Mouse (Mus musculus): ENCODE data around the gene Prr29. TPM values are rescaled to one million over a fixed set of nuclear protein-coding genes. Genes with fewer than 3 reads are reported as not detected.

Gene Prr29
- polyA plus RNA-seq (2015; fragmentation: Nextera tagmentation; extraction: Ambion mirVana) = 2.9 and 4.7 TPM in 2 replicates

DNA sequence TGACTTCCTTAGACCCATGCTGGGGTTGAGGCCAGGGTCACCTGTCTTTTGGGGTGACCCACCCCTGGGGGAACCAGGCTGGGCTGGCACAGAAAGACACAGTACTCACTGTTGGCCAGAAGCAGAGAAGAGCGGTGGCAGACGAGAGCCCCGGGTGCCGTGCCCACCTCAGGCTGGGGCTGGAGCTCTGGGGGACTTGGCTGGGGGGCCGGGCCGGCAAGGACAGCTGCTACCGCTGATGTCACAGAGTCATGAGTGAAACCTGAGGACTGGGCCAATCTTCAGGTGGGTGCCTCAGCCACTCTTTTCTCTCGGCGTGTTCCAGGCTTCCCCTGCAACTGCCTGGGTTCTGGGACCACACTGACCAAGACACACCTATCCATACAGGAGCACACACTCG is at the start of gene Prr29:
Prr29 (plus strand) TSS at position 107 of the 400 bp plus-strand sequence.
- ATAC-seq (ENCODE audit: insufficient number of reproducible peaks, low FRiP score, low TSS enrichment, low read depth) = no peak

DNA sequence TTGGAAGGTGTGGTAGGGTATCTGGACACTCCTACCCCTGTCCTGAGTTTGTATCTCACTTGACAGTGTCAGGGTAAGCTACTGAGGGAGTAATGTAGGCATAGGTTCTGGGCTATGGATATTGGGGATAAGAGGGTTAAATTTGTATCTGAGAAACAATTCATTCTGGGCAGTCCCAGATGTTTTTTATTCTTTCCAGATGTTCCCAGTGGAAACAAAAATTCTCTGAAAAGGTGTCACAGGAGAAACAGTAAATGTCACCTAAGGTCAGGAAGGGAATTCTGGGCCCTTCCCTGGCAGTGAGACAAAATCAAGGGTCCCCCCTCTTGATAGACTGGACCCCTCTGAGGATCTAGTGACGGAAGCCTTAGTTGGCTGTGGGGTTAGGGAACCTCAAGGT is 48.9 kb upstream of the Prr29 start:
- peaks cover 40% of the 10 kb centered on the region; the same call in 1 of the 2 replicates for H3K4me1 ChIP-seq
- H3K27me3 ChIP-seq = no peaks in the 10 kb centered on the region
- no peak overlapping the region for H3K4me3 ChIP-seq (replicated peaks)
- H3K4me2 ChIP-seq (replicated peaks) = no peak overlapping the region
- no peaks in the 10 kb centered on the region for H3K9me3 ChIP-seq (replicated peaks)
- 40% methylated on average over 1 of the region's 1 CpGs for WGBS
- H3K36me3 ChIP-seq = no peaks in the 10 kb centered on the region
- no peak overlapping the region for H3K9ac ChIP-seq
- H3K27ac ChIP-seq (replicated peaks) = no peak overlapping the region
- ATAC-seq (ENCODE audit: insufficient number of reproducible peaks, low FRiP score, low TSS enrichment, low read depth) = no peak

More for the DNA sequence above, at the start of gene Prr29:
- Histone ChIP-seq H3K4me3 (replicated peaks) (no peak within 1 kb of the TSS), H3K9me3 (replicated peaks) (no peaks in the 10 kb centered on the region), H3K9ac (no peak within 1 kb of the TSS), H3K4me1 (peaks cover 18% of the 10 kb centered on the region), H3K4me2 (replicated peaks) (peak within 1 kb of the TSS; percentile 27; the same call in 1 of the 2 replicates), H3K27ac (replicated peaks) (no peak within 1 kb of the TSS), H3K27me3 (no peaks in the 10 kb centered on the region), H3K36me3 (no peaks in the 10 kb centered on the region)
- 44% methylated on average over 10 of the region's 10 CpGs for WGBS

DNA sequence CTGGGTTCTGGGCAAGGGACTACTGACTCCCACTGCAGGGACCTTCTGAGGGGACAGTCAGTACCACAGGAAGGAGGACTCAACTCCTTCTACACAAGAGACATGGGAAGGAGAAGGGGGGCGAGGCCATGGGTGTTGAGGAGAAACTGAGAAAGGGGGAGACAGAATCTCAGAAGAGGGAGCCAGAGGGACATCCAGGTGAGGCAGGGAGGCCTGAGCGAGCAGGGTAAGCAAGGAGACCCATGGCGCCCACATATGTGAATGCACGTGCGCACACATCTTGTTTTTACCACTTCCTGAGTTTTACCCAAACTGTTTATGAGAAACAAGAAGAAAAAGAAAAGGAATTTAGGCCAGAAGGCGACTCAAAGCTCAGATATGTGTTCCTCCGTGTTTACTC is 47.5 kb upstream of the Prr29 start:
- H3K4me1 ChIP-seq = peaks cover 40% of the 10 kb centered on the region; the same call in 1 of the 2 replicates
- H3K4me3 ChIP-seq (replicated peaks) = no peak overlapping the region
- WGBS = 81% methylated on average over 7 of the region's 7 CpGs
- H3K27ac ChIP-seq (replicated peaks) = no peak overlapping the region
- ATAC-seq (ENCODE audit: insufficient number of reproducible peaks, low FRiP score, low TSS enrichment, low read depth) = no peak
- no peaks in the 10 kb centered on the region for H3K9me3 ChIP-seq (replicated peaks)
- no peak overlapping the region for H3K9ac ChIP-seq
- H3K4me2 ChIP-seq (replicated peaks) = no peak overlapping the region
- H3K36me3 ChIP-seq = no peaks in the 10 kb centered on the region
- no peaks in the 10 kb centered on the region for H3K27me3 ChIP-seq

DNA sequence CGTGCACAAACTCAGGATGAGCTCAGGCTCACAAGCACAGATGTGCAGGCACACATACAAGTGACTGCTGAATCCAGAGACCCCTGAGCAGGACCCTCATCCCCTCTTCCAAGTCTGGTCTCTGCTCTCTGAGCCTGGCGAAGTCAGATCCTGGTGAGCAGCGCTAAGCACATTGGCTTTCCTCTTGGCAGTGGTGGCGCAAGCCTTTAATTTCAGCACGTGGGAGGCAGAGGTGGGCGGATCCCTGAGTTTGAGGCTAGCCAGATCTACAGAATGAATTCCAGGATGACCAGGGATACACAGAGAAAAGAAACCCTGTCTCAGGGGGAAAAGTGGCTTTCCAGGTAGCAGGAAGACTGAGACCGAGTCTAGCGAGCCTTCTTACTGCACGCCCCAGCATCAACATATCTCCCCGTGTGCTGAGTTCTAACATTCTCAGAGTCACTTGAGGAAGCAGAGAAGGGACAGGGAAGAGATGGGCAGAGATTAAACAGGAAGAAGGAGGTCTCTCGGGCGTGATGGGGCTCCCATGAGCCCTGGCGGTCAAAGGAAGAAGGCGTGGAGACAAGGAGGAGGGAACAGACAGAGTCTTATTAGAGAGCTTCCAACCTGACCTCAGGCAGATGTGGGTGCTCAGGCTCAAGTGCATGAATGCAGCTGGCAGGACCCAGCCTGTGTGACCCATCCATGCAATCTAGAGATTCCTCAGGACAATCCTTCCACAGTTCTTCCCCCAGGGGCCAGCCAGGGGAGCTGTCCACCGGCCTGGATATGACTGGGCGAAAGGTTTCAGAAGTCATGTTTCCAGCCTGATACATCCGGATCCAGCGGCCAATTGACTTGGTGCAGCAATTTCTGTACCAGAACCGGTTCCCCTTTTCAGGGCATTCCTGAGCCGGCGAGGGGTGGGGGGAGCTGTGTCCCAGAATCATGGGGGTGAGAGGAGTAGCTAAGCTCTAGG is 46.6 kb upstream of the Prr29 start:
- Histone ChIP-seq H3K27me3 (no peaks in the 10 kb centered on the region), H3K4me3 (replicated peaks) (no peak overlapping the region), H3K27ac (replicated peaks) (no peak overlapping the region), H3K9ac (no peak overlapping the region), H3K4me2 (replicated peaks) (no peak overlapping the region), H3K36me3 (no peaks in the 10 kb centered on the region), H3K9me3 (replicated peaks) (no peaks in the 10 kb centered on the region), H3K4me1 (peaks cover 33% of the 10 kb centered on the region; the same call in 1 of the 2 replicates)
- no peak for ATAC-seq (ENCODE audit: insufficient number of reproducible peaks, low FRiP score, low TSS enrichment, low read depth)
- 66% methylated on average over 21 of the region's 21 CpGs for WGBS

DNA sequence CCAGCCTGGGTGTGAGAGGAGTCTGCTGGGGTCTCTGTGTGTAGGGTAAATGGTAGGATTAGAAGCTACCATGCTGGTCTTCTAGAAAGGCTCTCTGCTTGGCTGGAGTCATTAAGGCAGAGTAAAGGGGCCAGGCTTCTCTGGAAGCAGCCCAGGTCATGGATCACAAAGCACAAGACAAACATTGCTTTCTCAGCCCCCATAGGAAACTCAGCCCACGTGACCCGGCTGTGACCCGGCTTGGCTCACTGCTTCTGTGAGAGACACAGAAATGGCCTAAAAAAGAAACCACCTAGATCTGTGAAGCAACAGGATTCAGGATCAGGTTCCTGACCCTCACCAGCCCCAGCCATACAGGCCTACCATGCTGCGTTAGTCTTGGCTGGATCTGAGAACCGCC is 40.4 kb upstream of the Prr29 start:
- 81% methylated on average over 5 of the region's 5 CpGs for WGBS
- H3K9me3 ChIP-seq (replicated peaks) = no peaks in the 10 kb centered on the region
- no peaks in the 10 kb centered on the region for H3K27me3 ChIP-seq

DNA sequence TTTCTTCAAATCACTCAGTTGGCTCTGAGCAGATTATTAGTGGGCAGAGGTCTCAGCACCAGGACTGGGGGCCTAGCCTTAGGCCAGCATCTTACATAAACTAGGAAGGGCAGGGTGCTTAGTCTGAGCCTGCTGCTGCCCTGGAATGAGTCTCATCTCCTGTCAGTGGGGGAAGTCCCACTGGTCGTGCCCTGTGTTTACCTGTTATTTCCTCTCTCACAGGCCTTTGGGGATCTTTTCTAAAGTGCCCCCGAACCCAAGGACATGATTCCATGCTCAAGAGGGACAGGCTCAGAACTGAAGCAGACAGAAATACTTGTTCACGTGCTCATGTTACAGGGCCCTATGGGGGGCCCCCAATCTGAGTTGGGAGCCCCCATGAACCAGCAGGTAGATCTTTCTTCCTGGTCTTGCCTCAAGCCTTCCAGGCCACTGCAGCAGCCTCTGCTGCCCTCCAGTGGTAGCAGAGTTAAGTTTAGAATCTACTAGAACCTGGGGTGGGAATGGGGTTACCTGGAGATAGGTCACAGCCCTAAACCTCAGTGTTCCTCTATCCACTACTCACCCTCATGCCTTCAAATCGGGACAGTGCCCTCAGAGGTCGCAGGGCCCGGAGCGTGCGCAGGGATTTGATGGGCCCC is 39.6 kb upstream of the Prr29 start:
- no peak overlapping the region for H3K9ac ChIP-seq
- peaks cover 13% of the 10 kb centered on the region; the same call in 1 of the 2 replicates for H3K4me1 ChIP-seq
- no peak for ATAC-seq (ENCODE audit: insufficient number of reproducible peaks, low FRiP score, low TSS enrichment, low read depth)
- no peaks in the 10 kb centered on the region for H3K36me3 ChIP-seq
- no peak overlapping the region for H3K27ac ChIP-seq (replicated peaks)
- no peak overlapping the region for H3K4me3 ChIP-seq (replicated peaks)
- no peaks in the 10 kb centered on the region for H3K27me3 ChIP-seq
- H3K9me3 ChIP-seq (replicated peaks) = no peaks in the 10 kb centered on the region
- WGBS = 66% methylated on average over 8 of the region's 8 CpGs
- no peak overlapping the region for H3K4me2 ChIP-seq (replicated peaks)

More for the DNA sequence above, 40.4 kb upstream of the Prr29 start:
- H3K4me1 ChIP-seq = peaks cover 13% of the 10 kb centered on the region; the same call in 1 of the 2 replicates
- H3K27ac ChIP-seq (replicated peaks) = no peak overlapping the region
- H3K4me2 ChIP-seq (replicated peaks) = no peak overlapping the region
- ATAC-seq (ENCODE audit: insufficient number of reproducible peaks, low FRiP score, low TSS enrichment, low read depth) = no peak
- H3K9ac ChIP-seq = no peak overlapping the region
- no peaks in the 10 kb centered on the region for H3K36me3 ChIP-seq
- no peak overlapping the region for H3K4me3 ChIP-seq (replicated peaks)

DNA sequence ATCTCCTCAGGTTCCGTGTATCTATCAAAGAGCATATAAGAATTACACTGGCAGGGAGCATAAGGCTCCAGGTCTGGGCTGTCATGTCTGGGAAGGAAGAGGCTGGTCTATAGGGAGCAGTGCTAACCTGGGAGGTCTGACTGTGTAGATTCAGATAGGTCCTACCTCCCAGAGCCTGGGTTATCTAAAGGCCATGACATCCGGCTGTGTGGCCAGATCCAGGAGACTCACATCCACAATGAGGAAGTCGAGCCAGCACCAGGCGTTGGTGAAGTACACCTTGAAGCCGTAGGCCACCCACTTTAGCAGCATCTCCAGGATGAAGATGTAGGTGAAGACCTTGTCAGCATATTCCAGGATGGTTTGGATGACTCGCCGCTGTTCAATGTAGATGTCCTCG is 38.8 kb upstream of the Prr29 start:
- H3K9me3 ChIP-seq (replicated peaks) = no peaks in the 10 kb centered on the region
- no peak for ATAC-seq (ENCODE audit: insufficient number of reproducible peaks, low FRiP score, low TSS enrichment, low read depth)
- H3K36me3 ChIP-seq = no peaks in the 10 kb centered on the region
- WGBS = 82% methylated on average over 8 of the region's 8 CpGs
- peaks cover 13% of the 10 kb centered on the region; the same call in 1 of the 2 replicates for H3K4me1 ChIP-seq
- no peaks in the 10 kb centered on the region for H3K27me3 ChIP-seq
- no peak overlapping the region for H3K4me3 ChIP-seq (replicated peaks)
- no peak overlapping the region for H3K27ac ChIP-seq (replicated peaks)
- no peak overlapping the region for H3K4me2 ChIP-seq (replicated peaks)
- H3K9ac ChIP-seq = no peak overlapping the region

DNA sequence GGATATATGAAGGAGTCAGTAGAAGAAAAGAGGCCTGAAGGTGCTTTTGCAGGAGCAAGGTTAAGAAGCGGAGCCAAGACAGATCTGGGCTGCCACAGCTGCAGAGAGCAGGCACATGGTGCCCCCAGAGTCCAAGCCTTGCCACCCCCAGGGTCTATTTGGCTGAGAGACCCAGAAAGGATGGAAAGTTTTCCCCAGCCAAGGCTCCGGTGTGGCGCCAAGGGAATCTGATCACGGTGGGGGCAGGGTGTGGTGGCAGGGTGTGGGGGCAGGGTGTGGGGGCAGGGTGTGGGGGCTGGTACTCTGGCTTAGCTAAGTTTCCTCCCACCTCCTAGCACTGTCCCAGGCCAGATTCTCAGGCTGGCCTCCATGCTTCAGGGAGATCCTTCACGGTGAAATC is 36.8 kb upstream of the Prr29 start:
- H3K27me3 ChIP-seq = no peaks in the 10 kb centered on the region
- no peaks in the 10 kb centered on the region for H3K36me3 ChIP-seq
- no peaks in the 10 kb centered on the region for H3K9me3 ChIP-seq (replicated peaks)
- peaks cover 15% of the 10 kb centered on the region; the same call in 1 of the 2 replicates for H3K4me1 ChIP-seq
- no peak overlapping the region for H3K4me3 ChIP-seq (replicated peaks)
- no peak for ATAC-seq (ENCODE audit: insufficient number of reproducible peaks, low FRiP score, low TSS enrichment, low read depth)
- 43% methylated on average over 5 of the region's 5 CpGs for WGBS
- H3K4me2 ChIP-seq (replicated peaks) = no peak overlapping the region
- H3K27ac ChIP-seq (replicated peaks) = no peak overlapping the region
- no peak overlapping the region for H3K9ac ChIP-seq

DNA sequence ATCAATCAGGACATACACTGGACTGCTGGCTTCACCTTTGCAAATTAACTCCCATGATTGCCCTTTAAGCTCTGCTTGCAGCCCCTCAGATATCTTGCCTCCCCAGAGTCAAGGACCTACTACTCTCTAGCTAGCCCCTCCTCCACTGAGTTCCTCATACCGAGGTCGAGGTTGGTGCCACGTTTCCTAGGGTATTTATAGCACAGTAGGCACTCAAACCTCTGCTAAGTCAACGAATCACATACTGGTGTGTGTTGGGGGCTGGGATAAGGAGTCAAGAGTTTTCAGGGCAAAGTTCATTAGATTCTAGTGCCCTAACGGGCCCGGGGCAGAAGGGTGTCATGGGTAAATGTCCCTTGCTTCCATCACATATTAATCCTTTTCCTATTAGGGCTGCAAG is 36.1 kb upstream of the Prr29 start:
- ATAC-seq (ENCODE audit: insufficient number of reproducible peaks, low FRiP score, low TSS enrichment, low read depth) = no peak
- WGBS = 61% methylated on average over 6 of the region's 6 CpGs
- H3K36me3 ChIP-seq = no peaks in the 10 kb centered on the region
- no peak overlapping the region for H3K4me3 ChIP-seq (replicated peaks)
- H3K9me3 ChIP-seq (replicated peaks) = no peaks in the 10 kb centered on the region
- no peaks in the 10 kb centered on the region for H3K27me3 ChIP-seq
- H3K27ac ChIP-seq (replicated peaks) = no peak overlapping the region
- no peak overlapping the region for H3K9ac ChIP-seq
- H3K4me1 ChIP-seq = peaks cover 15% of the 10 kb centered on the region; the same call in 1 of the 2 replicates
- H3K4me2 ChIP-seq (replicated peaks) = no peak overlapping the region

DNA sequence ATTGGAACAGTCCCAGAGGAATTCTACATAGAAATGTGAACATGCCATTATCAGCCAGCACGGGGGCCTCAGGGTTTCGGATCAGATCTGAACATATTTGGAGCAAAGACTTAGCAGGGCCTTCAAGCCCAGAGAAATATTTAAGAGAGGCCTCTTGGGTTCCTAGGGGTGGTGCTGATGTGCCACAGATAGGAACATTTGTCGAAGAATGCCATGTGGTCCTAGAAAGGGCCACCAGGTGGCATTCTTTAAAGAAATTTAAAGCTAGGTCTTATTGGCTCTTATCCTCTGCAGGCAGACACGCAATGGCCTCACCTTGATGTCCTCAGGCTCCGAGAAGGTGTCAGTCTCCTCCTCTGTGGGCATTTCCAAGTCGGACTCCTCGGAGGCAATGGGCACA is 35.6 kb upstream of the Prr29 start:
- Histone ChIP-seq H3K27ac (replicated peaks) (no peak overlapping the region), H3K9me3 (replicated peaks) (no peaks in the 10 kb centered on the region), H3K27me3 (no peaks in the 10 kb centered on the region), H3K36me3 (no peaks in the 10 kb centered on the region), H3K4me3 (replicated peaks) (no peak overlapping the region), H3K9ac (no peak overlapping the region), H3K4me1 (peaks cover 15% of the 10 kb centered on the region; the same call in 1 of the 2 replicates), H3K4me2 (replicated peaks) (no peak overlapping the region)
- 62% methylated on average over 7 of the region's 7 CpGs for WGBS
- no peak for ATAC-seq (ENCODE audit: insufficient number of reproducible peaks, low FRiP score, low TSS enrichment, low read depth)

DNA sequence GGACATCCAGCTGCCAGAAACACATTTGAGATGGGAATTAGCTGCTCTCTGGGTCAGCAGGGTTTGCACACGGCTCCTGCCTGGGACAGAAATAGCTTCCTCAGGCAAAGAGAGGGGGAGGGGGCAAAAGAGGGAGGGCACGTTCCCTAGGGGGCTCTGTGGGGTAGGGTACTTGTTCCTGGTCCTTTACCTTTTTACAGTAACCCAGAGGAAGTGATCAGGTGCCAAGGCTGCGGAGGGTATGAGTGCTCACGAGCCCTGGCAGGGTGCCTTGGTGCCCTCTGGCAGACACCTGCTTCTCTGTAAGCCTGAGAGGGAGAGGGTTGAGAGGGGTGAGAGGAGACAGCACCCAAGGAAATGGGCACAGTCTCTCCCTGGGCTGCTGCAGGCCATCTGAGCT is 32.8 kb upstream of the Prr29 start:
- WGBS = 45% methylated on average over 4 of the region's 4 CpGs
- no peak overlapping the region for H3K4me2 ChIP-seq (replicated peaks)

More for the DNA sequence above, 32.8 kb upstream of the Prr29 start:
- Histone ChIP-seq H3K4me3 (replicated peaks) (no peak overlapping the region), H3K27me3 (no peaks in the 10 kb centered on the region), H3K4me1 (peaks cover 14% of the 10 kb centered on the region; the same call in 1 of the 2 replicates), H3K9ac (no peak overlapping the region), H3K36me3 (no peaks in the 10 kb centered on the region), H3K9me3 (replicated peaks) (no peaks in the 10 kb centered on the region), H3K27ac (replicated peaks) (no peak overlapping the region)
- no peak for ATAC-seq (ENCODE audit: insufficient number of reproducible peaks, low FRiP score, low TSS enrichment, low read depth)

Data from embryonic facial prominence, embryonic 15.5 days (tissue).